Mouse (Mus musculus) splenic B cell, adult 2 months (primary cell): ENCODE results near the gene Rgs6.

Experiments
- DNase-seq: peaks from one replicate; pipeline ENCODE4 v3.0.0-alpha.2; 2011; ENCODE audit warnings: low read depth, low spot score
- H3K27me3 ChIP-seq: 2 replicates; pipeline ENCODE4 v1.6.1; 2012; ENCODE audit warnings: mild to moderate bottlenecking, low read length, moderate library complexity, mixed read lengths; ENCODE audit not compliant: control insufficient read depth, poor library complexity, insufficient read depth, severe bottlenecking
- H3K36me3 ChIP-seq: 2 replicates; pipeline ENCODE4 v1.6.1; 2012; ENCODE audit warnings: mild to moderate bottlenecking, low read length, moderate library complexity, mixed read lengths; ENCODE audit not compliant: control insufficient read depth, poor library complexity, insufficient read depth, severe bottlenecking

Gene Rgs6

DNA sequence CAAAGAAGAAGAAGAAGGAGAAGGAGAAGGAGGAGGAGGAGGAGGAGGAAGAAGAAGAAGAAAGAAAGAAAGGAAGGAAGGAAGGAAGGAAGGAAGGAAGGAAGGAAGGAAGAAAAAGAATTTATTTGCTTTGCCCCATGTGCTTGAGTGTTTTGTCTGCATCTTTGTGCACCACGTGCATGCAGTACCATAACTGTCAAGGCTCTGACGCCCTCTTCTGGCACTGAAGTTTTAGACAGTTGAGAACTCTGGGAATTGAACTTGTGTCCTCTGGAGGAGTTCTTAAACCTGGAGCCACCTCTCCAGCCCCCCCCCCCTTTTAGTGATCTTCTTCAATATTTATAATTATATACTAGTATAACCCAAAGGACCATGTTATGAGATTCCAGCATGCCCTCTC lies 426.8 kb downstream of the Rgs6 start:
- H3K36me3 ChIP-seq: no peaks in the 10 kb centered on the region
- DNase-seq: no peak
- no peaks in the 10 kb centered on the region for H3K27me3 ChIP-seq

DNA sequence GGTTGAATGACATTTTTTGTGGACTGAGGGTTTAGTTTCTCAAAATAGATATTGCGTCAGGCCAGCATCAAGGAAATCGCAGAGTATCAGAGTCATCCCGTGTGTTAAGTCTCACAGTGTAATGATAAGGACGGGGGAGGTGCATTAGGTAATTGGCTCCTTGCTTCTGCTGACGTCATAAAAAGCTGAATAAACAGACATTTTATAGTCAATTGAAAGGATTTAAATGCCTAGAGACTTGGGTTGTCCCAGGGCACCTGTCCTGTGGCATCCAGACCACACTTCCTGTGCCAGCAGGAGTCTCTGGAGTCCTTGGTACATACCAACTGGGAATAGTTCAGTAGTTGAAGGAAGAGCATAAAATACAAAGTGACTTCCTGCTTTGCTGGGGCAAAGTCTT lies 427.3 kb downstream of the Rgs6 start:
- no peak for DNase-seq
- Histone ChIP-seq H3K27me3 (no peaks in the 10 kb centered on the region), H3K36me3 (no peaks in the 10 kb centered on the region)

DNA sequence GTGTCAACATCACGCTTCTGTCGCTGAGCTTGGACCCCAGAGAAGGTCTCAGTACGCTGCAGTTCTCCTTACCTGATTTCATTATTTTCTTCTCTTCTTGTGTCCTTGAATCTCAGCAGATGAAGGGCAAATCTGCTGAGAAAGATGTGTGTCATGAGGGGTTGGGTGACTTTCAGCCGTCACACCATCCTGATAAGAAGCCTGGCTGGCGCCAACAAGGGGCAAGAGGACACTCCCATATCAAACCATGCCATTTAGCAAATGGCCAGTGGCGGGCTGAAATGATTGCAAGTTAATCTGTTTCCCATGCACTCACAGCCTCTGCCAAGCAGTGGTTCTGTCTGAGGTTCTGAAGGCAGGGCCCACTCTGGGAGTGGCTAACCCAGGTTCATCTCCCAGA lies 428.4 kb downstream of the Rgs6 start:
- no peak for DNase-seq
- H3K27me3 ChIP-seq: no peaks in the 10 kb centered on the region
- H3K36me3 ChIP-seq: no peaks in the 10 kb centered on the region

DNA sequence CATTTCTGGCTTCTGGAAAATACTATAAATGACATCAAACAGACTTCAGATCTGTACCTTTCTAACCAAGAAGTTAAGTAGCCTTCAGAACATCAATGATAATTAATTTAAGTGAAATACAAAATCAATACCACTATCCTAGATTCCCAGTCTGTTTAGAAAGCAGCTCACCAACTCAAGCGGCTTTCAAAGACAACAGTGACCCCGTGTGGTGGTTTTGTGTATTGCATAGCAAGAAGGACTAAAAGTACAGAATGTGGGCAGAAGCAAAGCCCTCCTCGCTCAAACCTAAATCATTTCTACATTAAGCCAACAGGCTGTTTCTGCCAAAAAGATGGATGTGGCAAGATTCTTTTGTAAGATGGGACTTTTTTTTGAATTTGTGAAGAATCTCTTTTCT lies 429.9 kb downstream of the Rgs6 start:
- no peaks in the 10 kb centered on the region for H3K27me3 ChIP-seq
- H3K36me3 ChIP-seq: no peaks in the 10 kb centered on the region
- DNase-seq: peak; percentile 76

DNA sequence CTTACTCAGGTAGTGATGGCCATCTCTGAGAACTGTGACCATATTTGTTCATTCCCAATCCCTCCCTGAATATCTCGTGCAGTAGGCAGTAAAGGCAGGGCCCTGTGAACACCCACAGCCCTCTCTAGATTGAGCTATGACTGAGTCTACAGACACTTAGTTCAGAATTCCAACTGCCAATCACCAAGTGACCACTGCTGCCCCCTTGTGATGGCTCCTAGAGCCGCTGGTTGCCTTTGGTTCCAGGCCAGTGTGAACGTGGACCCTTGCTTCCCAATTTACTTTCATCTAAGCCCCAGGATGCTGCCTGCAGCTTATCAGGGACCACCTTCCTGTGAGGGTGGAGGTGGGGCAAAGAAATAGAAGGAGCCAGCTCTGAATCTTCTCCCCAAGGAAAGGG lies 438.9 kb downstream of the Rgs6 start:
- Histone ChIP-seq H3K36me3 (no peaks in the 10 kb centered on the region), H3K27me3 (no peaks in the 10 kb centered on the region)
- no peak for DNase-seq

DNA sequence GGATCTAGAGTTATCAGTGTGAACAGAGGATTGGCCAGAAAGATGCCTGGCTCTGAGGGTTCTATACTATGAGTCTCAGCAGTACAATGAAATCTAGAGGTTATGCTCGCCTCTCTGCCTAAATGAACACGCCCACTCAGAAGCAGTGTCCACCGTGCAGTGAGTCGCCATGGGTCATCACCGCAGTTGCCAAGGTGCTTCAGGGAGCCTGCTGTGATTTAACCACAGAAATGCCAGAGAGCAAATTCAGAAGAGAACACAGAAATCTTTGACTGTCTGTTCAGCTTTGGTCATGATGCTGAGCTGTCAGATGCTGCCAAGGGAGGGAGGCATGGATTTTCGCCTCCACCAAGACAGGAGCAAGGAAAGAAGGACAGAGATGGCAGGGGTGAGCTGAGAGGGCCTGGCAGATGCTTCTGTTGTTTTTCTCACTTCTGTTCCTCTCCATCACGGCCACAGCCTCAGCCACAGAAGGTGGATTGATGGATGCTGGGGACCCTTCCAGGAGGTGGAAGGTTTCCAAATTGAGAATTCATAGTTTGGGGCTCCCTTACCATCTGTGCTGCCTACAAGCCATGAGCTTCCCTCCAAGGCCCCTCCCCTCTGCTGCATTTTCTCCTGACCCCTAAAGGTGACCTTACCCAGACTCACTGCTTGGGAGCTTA lies 445.2 kb downstream of the Rgs6 start:
- H3K36me3 ChIP-seq: no peaks in the 10 kb centered on the region
- DNase-seq: no peak
- no peaks in the 10 kb centered on the region; the same call in 1 of the 2 replicates for H3K27me3 ChIP-seq

DNA sequence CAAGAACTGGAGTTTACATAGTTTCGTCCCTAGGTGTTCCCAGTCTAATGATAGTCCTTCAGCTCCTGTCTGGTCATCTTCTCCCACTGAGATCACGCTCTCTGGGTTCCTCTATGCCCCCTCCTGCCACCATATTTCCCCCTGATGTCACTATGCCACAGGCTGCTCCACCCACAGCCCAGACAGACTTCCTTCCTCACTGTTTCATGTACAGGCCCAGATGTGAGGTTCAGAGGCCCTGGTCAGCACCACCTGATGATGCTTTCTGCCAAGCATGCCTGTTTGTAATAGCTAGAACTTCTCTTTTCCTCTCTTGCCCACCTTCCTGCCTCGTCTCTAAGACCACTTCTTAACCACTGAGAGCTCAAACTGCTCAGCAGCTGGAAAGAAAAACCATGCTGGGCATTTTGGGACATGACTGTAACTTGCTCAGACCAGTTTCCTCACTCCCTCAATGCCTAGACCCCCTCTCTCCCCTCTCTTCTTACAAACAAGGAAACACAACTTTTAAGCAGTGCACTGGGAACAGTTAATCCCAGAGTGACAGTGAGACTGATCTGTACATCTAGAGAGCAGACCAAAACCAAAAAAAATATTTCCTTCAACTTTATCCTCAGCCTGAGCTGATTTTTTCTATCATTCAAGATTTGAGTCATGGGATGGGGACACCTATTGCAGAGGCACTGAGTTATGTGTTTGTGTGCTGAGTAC lies 446.9 kb downstream of the Rgs6 start:
- DNase-seq: no peak
- Histone ChIP-seq H3K27me3 (no peaks in the 10 kb centered on the region; the same call in 1 of the 2 replicates), H3K36me3 (no peaks in the 10 kb centered on the region)

DNA sequence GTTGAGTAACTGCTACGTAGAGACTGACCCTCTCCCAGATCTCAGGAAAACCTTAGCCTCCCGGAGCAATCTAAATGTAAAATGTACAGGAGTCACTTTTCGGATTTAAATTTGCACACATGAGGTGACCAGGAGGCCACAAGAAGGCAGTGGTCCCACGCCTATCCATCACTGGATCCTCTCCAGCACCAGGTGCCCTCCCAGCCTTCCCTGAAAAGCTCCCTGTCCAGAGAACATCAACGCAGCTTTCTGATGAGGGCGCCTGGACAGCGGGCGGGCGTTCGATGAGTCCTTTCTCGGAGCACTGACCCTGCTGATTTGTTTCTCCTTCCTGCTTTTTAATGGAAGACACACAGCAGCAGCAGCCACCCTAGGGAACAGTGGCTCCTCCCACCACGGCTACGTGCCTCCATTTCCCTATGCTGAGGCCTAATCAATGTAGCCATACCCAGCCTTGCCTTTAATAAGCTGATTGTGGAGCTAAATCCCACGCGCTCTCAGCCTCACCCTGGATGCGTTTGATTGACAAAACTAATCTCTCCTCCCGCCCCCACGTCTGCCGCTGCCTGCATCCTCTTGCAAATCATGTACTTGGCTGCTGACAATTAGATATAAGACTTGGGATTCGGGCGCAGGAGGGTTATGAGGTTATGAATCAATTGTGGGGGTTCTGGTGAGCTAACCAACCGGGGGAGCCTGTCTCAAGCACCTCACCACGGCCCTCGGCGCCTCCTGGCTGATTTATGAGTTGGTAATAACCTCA lies 449.9 kb downstream of the Rgs6 start:
- no peaks in the 10 kb centered on the region for H3K36me3 ChIP-seq
- no peaks in the 10 kb centered on the region; the same call in 1 of the 2 replicates for H3K27me3 ChIP-seq
- no peak for DNase-seq

DNA sequence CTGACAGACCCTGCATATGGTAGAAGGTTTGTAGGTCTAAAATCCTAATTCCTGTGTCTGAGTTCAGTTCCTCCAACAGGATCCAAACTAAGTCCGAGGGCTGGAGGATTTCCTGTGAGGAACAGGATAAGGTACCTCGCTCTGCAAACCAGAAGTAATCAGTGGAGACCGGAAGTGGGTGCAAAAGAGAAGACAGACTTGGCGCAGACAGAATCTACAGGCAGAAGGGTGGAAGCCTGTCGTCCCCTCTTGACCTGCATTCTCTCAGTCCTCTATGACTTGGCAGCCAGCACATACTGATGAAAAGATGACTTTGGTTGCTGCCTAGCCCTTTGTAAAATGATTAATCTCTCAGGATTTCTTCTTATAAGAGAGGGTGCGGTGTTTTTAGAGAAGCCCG lies 450.7 kb downstream of the Rgs6 start:
- DNase-seq: no peak
- no peaks in the 10 kb centered on the region; the same call in 1 of the 2 replicates for H3K27me3 ChIP-seq
- H3K36me3 ChIP-seq: no peaks in the 10 kb centered on the region

DNA sequence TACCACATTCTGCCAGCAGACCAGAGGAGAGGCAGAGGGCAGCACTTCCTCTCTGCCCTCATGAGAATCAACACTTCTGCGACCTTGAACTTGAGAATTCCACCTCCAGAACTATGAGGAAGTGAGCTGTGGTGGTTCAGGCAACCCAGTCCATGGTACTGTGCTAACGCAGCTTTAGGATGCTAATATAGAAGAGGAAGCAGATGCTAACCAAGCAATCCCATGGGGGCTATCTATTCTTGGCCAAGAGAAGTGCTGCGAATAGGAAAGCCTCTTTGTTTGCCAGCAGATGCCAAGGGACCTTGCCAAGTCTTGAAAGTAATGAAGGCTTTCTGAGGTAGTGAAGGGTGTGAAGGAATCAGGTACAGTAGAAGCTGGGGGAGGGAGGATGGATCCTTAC lies 451.8 kb downstream of the Rgs6 start:
- peak; percentile 42 for DNase-seq
- H3K36me3 ChIP-seq: no peaks in the 10 kb centered on the region
- H3K27me3 ChIP-seq: no peaks in the 10 kb centered on the region

DNA sequence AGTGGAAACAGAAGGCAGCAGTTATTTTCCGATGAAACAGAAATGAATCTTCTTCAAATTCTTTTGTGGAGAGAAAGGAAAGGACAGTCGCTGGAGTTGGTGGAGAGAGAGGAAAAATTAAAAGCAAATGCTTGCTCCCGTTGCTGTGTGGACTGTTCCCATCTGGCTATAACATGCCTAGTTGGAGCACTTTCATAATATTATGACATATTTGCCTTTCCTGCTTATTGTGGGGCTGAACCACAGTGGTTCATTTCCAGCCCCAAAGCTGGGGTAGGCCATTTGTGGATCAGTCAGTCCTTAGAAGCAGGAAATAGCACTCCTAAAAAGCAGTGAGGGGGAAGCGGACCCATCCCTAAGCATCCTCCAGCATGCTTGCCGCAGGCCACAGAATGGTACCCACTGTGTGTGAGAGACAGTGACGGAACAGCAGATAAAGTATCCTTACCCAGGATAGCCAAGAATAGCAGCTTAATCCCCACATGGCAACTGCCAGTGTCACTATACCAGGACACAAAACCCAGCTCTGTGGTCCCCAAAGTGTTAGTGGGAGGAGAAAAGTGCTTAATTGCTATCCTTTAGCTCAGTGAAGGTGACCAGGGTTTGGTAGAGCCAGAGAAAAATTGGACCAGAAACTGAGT lies 456.0 kb downstream of the Rgs6 start:
- Histone ChIP-seq H3K27me3 (no peaks in the 10 kb centered on the region), H3K36me3 (no peaks in the 10 kb centered on the region)
- no peak for DNase-seq

DNA sequence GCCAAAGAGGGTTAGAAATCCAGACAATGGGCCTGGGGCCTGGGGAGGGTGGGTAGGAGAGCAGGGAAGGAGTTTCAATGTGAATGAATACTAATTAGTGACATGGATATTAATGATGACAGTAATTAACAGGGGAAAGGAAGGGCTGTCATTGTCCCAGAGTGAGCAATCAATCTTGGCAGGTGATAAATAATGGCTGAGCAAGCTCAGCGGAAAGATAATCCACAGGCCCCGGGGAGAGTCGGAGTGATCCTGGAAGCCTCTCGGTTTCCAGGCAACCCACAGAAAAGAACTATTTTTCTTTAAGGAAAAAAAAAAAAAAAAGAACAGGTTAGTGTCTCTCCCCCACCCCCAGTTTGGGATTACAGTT lies 456.5 kb downstream of the Rgs6 start:
- Histone ChIP-seq H3K27me3 (no peaks in the 10 kb centered on the region), H3K36me3 (no peaks in the 10 kb centered on the region)
- DNase-seq: no peak

DNA sequence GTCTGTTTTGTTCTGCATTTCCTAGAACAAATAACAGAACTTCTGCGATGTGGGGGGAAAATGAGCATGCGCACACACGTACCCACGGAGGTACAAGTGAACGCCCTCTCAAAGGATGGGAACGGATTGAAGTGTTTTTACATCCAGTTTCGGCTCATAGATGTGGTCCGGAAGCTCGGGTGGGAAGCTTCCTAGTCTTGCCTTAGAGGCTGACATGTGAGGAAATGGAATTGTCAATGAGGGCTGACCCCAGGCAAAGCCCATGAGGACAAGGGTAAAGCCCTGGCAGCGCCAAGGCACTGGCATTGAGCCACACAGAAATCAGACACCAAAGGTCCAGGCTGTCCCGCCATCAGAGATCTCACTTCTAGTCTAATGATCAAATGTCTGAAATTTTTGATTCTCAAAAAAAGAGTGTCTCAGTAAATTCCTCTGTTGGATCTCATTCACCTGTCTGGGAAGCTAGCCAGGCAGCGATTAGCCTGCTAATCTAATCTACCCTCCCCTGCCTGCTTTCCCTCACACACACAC lies 457.0 kb downstream of the Rgs6 start:
- no peak for DNase-seq
- no peaks in the 10 kb centered on the region for H3K27me3 ChIP-seq
- H3K36me3 ChIP-seq: no peaks in the 10 kb centered on the region

DNA sequence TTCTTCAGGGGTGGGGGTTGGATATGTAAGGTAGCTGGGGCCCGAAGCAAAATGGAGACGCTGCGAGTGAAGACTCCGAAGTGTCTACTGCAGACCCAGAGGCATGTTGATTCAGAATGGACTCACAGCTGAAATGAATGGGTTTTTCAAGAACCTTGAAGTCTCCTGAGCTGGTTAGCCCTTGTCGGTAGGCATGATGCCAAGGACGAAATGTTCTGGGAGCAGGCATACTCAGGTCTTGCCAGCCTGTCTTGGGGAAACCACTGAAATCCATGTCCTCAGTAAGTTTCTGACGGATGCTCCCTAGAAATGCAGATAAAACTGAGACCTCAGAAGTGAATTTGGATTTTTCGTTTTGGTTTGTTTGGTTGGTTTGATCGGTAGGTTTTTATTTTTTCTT lies 458.6 kb downstream of the Rgs6 start:
- no peaks in the 10 kb centered on the region for H3K36me3 ChIP-seq
- no peaks in the 10 kb centered on the region for H3K27me3 ChIP-seq
- no peak for DNase-seq

DNA sequence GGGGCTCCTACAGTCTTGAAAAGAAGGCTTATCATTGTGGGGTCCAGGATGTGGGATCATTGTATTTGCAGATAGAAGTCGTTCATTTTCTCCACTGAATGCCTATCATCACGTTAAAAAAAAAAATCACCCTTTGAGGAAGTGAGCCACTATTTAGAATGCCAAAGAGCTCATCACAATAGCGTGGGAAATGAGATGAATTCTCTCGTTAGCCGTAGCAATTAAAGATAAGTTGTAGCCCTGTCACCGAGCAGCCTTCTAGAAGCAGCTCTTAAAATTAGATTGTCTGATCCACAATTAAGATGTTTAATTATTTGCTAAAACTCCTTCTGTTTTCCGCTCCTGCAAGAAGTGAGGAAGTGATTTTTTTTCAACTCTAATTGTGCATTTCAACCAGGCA lies 459.6 kb downstream of the Rgs6 start:
- no peaks in the 10 kb centered on the region for H3K36me3 ChIP-seq
- DNase-seq: no peak

More for the DNA sequence above, 459.6 kb downstream of the Rgs6 start:
- no peaks in the 10 kb centered on the region for H3K27me3 ChIP-seq
